Mouse (Mus musculus): Measurements from ENCODE around the gene Dnajb4.

- TF ChIP-seq MAX (IDR thresholded peaks at IDR 0.05; ENCODE audit: low read length), result no peak
- no peak for TF ChIP-seq E2F4 (IDR thresholded peaks at IDR 0.05; ENCODE audit: borderline replicate concordance, low read depth, low read length)
- TF ChIP-seq CTCF (IDR thresholded peaks at IDR 0.05 in 2 of 3, conservative IDR thresholded peaks at IDR 0.05 in 1 of 3; ENCODE audit: control insufficient read depth in 1 of 3, insufficient read depth in 1 of 3, low read depth in 2 of 3, low read length in 3 of 3, poor library complexity in 1 of 3, severe bottlenecking in 1 of 3), result no peak
- TF ChIP-seq POLR2A (IDR thresholded peaks at IDR 0.05; ENCODE audit: control insufficient read depth in 1 of 2, insufficient read depth in 1 of 2, low read depth in 1 of 2, low read length in 2 of 2, poor library complexity in 1 of 2), result no peak
- TF ChIP-seq SMC3 (IDR thresholded peaks at IDR 0.05; ENCODE audit: low read depth, low read length), result no peak
- TF ChIP-seq MAFK (IDR thresholded peaks at IDR 0.05; ENCODE audit: borderline replicate concordance, low read depth, low read length), result no peak
- TF ChIP-seq EP300 (IDR thresholded peaks at IDR 0.05; ENCODE audit: low read depth in 1 of 2, low read length in 2 of 2), result no peak
- TF ChIP-seq GATA1 (IDR thresholded peaks at IDR 0.05; ENCODE audit: low read depth, low read length), result no peak
- no peak for TF ChIP-seq RCOR1 (IDR thresholded peaks at IDR 0.05; ENCODE audit: low read depth, low read length)
These were observed 29.5 kb downstream of the Dnajb4 start for GRCm38 (mm10) chr3:152180624-152181023.
